Mouse (Mus musculus) spleen, postnatal 14 days (tissue): ENCODE results near the gene Dcaf1.

Experiments used
- DNase-seq, 2 experiments: peaks; one replicate each; pipeline ENCODE4 v3.0.0; 2021 to 2022; ENCODE audit warnings: low spot score in 2 of 2

The Dcaf1 gene

GRCm38 (mm10) chr9:106903791-106904134 is 82.1 kb downstream of the Dcaf1 start:
- DNase-seq = no peak

DNA sequence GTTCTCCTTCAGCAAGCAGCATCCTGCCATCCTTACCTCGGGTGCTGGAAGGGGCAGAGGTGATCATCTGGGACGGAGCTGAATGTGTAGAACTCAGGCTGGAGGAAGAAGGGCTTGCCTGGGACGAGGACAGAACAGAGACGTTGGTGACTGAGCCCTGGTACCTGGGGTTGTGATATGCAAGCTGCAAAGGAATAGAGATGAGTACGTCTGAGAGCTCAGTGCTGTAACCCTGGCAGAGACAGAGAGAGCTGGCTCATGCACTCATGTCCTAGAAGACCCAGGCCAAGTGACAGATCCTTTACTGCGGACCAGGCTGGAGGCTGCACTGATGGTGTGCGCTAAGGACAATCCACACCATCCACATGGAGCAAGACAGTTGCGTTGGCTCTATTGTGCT is 84.9 kb downstream of the Dcaf1 start:
- DNase-seq = no peak

DNA sequence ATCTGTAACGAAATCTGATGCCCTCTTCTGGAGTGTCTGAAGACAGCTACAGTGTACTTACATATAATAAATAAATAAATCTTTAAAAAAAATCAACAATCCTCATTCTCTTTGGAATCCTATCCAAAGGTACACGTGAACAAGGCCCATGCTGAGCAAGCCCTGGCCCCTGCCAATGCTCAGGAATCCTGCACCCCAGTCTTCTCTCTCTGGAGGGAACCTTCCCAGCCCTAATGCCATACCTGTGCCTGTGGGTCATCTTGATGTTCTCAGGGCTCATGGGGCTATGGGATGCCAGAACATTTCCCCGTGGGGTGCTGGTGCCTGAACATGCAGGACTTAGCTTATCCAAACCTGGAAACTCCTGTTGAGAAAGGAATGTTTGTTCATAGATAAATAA is 86.5 kb downstream of the Dcaf1 start:
- DNase-seq = no peak

GRCm38 (mm10) chr9:106908715-106909114 is 87.0 kb downstream of the Dcaf1 start:
- DNase-seq = no peak

- DNase-seq = no peak
Measured at GRCm38 (mm10) chr9:106911624-106912023, 90.0 kb downstream of the Dcaf1 start.

- DNase-seq = no peak
Measured at GRCm38 (mm10) chr9:106913759-106914158, 92.1 kb downstream of the Dcaf1 start.

GRCm38 (mm10) chr9:106914878-106915277 is 93.2 kb downstream of the Dcaf1 start:
- DNase-seq = no peak
